Mouse (Mus musculus) megakaryocyte, adult 5-6 weeks (primary cell): ENCODE results near the gene Slirp. TPM values are rescaled to one million over a fixed set of nuclear protein-coding genes. Genes with fewer than 3 reads are reported as not detected.

Experiments
- ATAC-seq: 2 replicates; pipeline ENCODE4 v1.8.0; 2016; ENCODE audit warnings: mild to moderate bottlenecking, inconsistent platforms; ENCODE audit not compliant: poor library complexity, severe bottlenecking
- total RNA-seq, 2 experiments: library from RNA; stranded (forward) in 1 of 2; stranded (reverse) in 1 of 2; fragments of 153-499, 151-499 nt in 1 of 2; fragments of 221-1000, 200-1000 nt in 1 of 2; gene quantifications; 2 replicates each; pipeline versions ENCODE4 v1.2.3 to v1.2.4; 2015 to 2017

The Slirp gene
- 74.3 and 85.7 TPM in 2 replicates for total RNA-seq (2015)
- total RNA-seq (2017), result 34.3 and 64.3 TPM in 2 replicates

GRCm38 (mm10) chr12:87443700-87444122 lies at the start of gene Slirp, which contains the start of gene Alkbh1:
Gene Slirp, plus strand, starts transcription at chr12:87443896.
Gene Alkbh1, minus strand, starts transcription at chr12:87444017.
- ATAC-seq, result peak; percentile 98

GRCm38 (mm10) chr12:87394316-87394715 lies 49.4 kb upstream of the Slirp start:
- no peak for ATAC-seq

GRCm38 (mm10) chr12:87397126-87397525 lies 46.6 kb upstream of the Slirp start:
- ATAC-seq, result no peak

DNA sequence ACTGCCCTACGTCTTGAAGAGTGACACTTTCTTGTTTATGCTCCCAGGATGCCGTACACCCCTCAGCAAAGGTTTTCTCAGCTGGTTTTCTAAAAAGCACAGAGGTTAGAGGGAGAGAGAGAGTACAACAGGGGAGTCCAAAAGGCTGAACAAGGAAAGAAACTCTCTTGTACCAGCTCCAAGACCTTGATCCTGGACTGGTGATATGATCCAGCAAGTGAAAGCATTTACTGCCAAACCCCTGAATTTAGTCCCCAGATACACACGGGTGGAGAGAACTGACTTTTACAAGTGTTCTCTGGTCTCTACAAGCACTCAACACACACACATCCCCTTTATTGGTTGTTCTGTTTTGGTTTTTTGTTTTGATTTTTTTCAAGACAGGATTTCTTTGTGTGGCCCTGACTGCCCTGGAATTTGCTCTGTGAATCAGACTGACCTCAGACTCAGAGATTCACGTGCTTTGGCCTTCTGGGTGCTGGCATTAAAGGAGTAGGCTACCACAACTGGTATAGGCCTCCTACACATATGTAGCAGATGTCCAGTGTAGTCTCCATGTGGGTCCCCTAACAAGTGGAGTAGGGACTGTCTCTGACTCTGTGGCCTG lies 45.8 kb upstream of the Slirp start:
- no peak for ATAC-seq

DNA sequence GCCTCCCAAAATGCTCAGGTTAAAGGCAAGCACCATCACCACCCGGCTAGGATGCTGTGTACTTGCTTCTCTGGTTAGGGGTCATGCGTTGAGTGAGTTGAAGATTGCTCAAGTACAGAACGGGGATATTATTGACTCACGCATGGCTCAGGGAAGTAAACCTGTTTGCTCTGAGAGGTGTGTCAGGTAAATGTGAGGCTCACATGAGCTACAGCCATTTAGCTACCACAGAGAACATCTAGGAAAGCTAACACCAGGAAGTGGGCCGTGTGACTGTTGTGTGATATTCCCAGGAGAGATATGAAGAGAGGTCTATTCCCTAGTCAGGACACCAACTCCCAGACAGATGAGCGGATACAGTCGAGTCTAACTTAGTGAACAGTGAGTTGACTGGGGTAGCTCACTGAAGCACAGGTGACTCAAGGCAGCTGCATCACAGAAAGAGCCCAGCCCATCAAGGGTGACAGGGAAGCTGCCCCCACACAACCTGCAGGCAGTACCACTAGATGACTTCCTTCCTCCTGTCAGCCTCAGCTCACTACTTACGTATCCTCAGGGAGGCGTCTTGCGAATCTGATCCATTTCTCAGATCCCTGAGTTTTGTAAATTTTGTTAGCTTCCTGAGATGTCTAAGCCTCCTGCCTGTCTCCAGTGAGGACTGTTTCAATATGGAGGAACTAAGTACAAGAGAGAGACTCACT lies 44.4 kb upstream of the Slirp start:
- ATAC-seq, result 0 out of 2 replicates have a peak, but pooled peaks have one; percentile 33

DNA sequence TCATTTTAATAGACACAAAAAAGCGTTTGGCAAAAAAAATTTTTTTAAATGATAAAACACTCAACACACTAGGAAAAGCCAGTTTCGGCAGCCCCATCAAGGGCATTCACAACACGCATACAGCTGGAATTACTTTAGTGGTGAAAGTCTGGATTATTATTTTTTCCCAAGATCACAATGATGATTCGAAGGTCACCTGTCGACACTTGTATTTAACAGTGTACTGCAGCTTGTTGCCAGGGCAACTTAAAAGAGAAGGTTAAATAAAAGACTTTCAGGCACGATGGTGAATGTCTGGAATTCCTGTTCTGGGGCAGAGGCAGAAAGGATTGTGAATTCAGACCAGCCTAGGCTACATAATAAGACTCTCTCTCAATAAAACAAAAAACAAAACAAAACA lies 41.8 kb upstream of the Slirp start:
- no peak for ATAC-seq

DNA sequence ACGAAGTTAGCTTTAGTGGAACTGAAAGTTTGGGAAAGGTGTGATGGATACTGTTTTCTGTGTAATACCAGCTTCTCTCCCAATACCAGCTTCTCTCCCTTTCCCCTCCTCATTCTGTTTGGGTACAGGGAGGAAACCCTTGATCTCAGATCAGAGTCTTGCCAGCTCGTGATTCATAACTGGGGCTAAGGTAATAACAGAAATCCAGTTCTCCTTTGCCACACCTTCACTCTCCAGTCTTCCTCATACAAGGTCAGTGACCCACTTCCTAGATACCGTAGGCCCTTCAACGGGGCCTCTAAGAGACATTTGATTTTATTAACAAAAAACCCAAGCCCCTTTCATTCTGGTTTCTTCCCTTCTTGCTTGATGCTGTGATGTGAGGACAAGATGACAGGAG lies 38.5 kb upstream of the Slirp start:
- ATAC-seq, result no peak

GRCm38 (mm10) chr12:87405721-87406120 lies 38.0 kb upstream of the Slirp start:
- no peak for ATAC-seq

GRCm38 (mm10) chr12:87407869-87408605 lies 35.7 kb upstream of the Slirp start:
- ATAC-seq, result peak; percentile 87

- no peak for ATAC-seq
Observed at GRCm38 (mm10) chr12:87409123-87409522, 34.6 kb upstream of the Slirp start.

DNA sequence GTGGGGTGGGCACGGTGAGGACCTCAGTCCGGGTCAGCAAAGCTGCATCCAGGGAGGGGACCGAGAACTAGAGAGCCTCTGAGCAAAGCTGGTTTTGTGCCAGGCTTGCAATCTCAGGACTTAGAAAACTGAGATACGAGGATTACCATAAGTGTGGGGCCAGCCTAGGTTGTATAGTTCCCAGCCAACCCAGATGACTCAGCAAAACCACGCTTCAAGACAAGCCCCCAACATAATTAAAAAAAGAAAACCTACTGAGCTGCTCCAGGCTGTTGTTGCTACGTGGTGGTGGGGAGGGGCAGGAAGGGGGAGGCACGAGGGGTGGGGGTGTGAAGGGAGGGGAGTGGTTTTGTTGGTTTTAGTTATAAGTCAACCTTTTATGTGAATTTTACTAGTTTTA lies 32.7 kb upstream of the Slirp start:
- ATAC-seq, result no peak

- ATAC-seq, result peak; percentile 85
Observed at GRCm38 (mm10) chr12:87413179-87413790, 30.4 kb upstream of the Slirp start.

- ATAC-seq, result peak; percentile 47
Observed at GRCm38 (mm10) chr12:87415358-87415757, 28.3 kb upstream of the Slirp start.

GRCm38 (mm10) chr12:87416690-87417089 lies 27.0 kb upstream of the Slirp start:
- peak; percentile 83 for ATAC-seq

DNA sequence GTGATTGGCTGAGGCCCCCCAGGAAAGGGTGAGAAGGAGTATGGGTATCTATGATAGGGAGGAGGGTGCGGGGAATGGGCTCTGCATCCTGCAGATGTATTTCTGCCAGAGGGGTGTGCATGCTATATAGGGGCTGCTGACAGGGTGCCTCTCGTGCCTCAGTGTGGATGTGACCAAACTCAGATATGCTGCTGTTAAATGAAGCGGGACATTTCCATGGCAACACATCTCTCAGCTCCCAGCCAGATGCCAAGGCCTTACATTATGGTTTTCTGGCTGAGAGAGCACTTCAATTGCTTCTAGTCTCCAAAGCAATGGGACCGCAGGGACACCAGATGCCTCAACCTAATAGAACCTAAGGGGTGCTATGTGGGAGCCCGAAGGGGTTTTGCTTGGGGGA lies 24.8 kb upstream of the Slirp start:
- ATAC-seq, result no peak

DNA sequence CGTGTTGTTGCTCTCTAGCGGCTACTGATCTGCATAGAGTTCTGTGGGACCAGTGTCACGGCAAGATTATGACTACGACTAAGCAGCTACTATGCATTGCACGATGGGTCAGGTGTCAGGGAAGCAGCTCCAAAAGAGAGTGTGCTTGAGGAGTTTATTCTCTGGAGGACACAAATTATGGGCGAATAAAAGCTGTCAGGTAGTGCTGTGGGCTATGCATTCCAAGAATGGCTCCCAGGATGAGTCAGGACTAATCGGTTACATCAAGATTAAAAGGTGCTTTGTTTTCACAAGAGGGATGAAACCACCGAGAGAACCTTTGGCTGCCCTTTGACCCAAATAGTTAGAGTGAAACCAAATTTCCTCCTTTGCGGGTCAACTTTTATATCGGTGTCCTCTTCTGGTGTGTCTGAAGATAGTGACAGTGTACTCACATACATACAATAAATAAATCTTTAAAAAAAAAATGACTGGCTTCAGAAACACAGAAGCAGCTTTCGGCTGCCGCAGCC lies 23.7 kb upstream of the Slirp start:
- ATAC-seq, result no peak

DNA sequence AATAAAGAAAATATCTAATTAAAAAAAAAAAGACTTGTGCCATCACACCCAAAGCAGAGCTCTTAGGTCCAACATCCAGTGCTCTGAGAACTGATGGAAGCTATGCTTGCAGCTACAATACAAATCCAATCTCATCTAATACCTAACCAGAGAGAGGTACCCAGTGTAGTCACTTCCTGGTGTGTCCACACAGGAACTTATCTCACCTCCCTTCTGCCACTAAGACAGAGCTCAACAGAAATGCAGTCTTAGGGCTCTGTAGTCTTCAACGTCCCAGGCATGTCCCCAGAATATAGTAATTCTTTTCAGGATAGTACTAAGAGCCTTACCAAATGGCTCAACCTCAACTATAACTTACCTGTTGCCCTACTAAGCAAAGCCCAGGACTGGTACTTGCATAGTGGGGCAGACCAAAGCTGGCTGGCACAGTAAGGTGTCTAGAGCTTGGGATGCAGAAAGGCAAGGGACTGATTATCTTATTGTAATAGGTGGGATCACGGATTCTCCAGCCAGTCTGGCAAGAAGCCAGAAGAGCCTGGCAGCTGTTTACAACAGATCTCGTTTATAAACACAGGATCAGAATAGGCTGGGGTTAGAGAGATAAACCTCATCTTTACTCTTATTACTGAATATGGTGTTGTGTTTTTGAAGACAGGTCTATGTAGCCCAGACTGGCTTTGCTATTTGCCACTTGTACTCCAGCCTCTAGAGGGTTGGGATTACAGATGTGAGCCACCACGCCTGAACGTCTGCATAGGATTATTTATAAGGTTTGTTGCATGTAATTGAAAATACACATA lies 21.8 kb upstream of the Slirp start:
- ATAC-seq, result peak; percentile 38; the same call in 1 of the 2 replicates

DNA sequence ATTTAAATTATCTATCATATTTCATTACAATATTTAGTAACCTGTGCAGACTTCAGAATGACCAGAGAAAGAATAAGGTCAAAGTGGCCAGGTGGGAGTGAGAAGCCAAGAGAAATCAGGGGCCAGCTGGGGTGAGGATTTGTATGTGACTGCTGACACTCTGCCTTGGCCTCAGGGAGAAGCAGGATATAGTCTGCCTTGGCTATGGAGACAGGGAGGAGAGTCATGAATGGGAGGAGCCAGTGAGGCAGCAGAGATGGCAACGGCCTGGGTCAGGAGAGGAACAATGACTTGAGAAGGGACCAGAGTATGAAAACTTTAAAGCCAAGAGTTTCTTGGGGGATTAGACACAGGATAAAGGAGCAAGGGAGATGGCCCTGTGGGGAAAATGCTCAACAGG lies 20.0 kb upstream of the Slirp start:
- no peak for ATAC-seq

GRCm38 (mm10) chr12:87424516-87424915 lies 19.2 kb upstream of the Slirp start:
- ATAC-seq, result no peak

- no peak for ATAC-seq
Observed at GRCm38 (mm10) chr12:87426354-87427031, 17.2 kb upstream of the Slirp start.
